Mouse (Mus musculus) neural tube, embryonic 15.5 days (tissue): ENCODE data around the gene Ensa. TPM values are rescaled to one million over a fixed set of nuclear protein-coding genes. Genes with fewer than 3 reads are reported as not detected.

Experiments used
- ATAC-seq: fragments of 200-750 bp; cut with Nextera tagmentation; 2 replicates; pipeline ENCODE4 v1.8.0; 2017; ENCODE audit warnings: mild to moderate bottlenecking, moderate TSS enrichment, moderate library complexity; ENCODE audit not compliant: low FRiP score
- H3K27ac ChIP-seq: fragments of 300-500 bp; sonication (generic); replicated peaks from 2 replicates; pipeline ENCODE4 v1.5.1; 2015; ENCODE audit warnings: mild to moderate bottlenecking, inconsistent platforms
- H3K27me3 ChIP-seq: fragments of 300-500 bp; sonication (generic); replicated peaks from 2 replicates; pipeline ENCODE4 v1.6.1; 2015; ENCODE audit warnings: inconsistent platforms
- H3K36me3 ChIP-seq: fragments of 300-500 bp; sonication (generic); 2 replicates; pipeline ENCODE4 v1.6.1; 2015; ENCODE audit warnings: inconsistent platforms
- H3K4me1 ChIP-seq: fragments of 300-500 bp; sonication (generic); 2 replicates; pipeline ENCODE4 v1.6.1; 2015; ENCODE audit warnings: inconsistent platforms
- H3K4me2 ChIP-seq: fragments of 300-500 bp; sonication (generic); 2 replicates; pipeline ENCODE4 v1.6.1; 2015; ENCODE audit warnings: inconsistent platforms, mild to moderate bottlenecking, moderate library complexity
- H3K4me3 ChIP-seq: fragments of 300-500 bp; sonication (generic); replicated peaks from 2 replicates; pipeline ENCODE4 v1.5.1; 2015; ENCODE audit warnings: mild to moderate bottlenecking, inconsistent platforms
- H3K9ac ChIP-seq: fragments of 300-500 bp; sonication (generic); replicated peaks from 2 replicates; pipeline ENCODE4 v1.6.1; 2015; ENCODE audit warnings: mild to moderate bottlenecking, inconsistent platforms
- H3K9me3 ChIP-seq: fragments of 300-500 bp; sonication (generic); replicated peaks from 2 replicates; pipeline ENCODE4 v1.6.1; 2016; ENCODE audit warnings: inconsistent platforms
- whole genome bisulfite sequencing: fragments of 180-500 bp; shearing (Covaris S2); methylation state at CpG from one replicate; pipeline ENCODE4 v1.1.7; 2015; ENCODE audit warnings: mixed read lengths; 5-methylcytosine and 5-hydroxymethylcytosine counted together
- polyA plus RNA-seq: library from polyadenylated mRNA; unstranded; fragments of >200 nt; fragmentation: Nextera tagmentation; extraction: Ambion mirVana; gene quantifications from 2 replicates; pipeline ENCODE4 v1.2.1, GENCODE M21; 2015

Ensa gene
- polyA plus RNA-seq, 1 experiment from 2014 or later: 109 TPM

DNA sequence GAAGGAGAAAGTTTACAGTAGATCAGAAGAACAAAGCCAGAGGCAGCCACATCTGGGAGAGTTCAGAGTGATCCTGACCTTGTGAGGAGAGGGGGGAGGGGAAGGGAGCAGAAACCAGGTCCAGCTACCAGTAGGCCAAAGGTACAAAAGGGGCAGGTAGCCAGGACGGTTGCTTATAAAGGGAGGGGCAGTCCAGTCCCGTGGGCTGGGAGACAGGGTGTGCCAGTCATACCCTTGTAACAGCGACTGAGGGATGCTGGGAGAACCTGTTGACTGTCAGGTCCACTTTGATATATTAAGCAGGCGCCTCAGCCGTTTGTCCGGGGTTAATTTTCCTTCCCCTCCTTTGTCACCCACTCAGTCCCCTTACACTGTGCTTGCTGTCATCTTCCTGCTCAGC, 50.0 kb downstream of the Ensa start:
- Histone ChIP-seq H3K27ac (peak overlapping the region; percentile 79), H3K9me3 (no peaks in the 10 kb centered on the region), H3K36me3 (no peaks in the 10 kb centered on the region), H3K4me3 (no peak overlapping the region), H3K27me3 (no peaks in the 10 kb centered on the region), H3K4me2 (peak overlapping the region; percentile 25), H3K4me1 (peaks cover 51% of the 10 kb centered on the region), H3K9ac (no peak overlapping the region)
- 14% methylated on average over 6 of the region's 6 CpGs for WGBS
- no peak for ATAC-seq

GRCm38 (mm10) chr3:95675301-95676092, 50.7 kb downstream of the Ensa start:
- ATAC-seq: peak; percentile 55
- WGBS: 24% methylated on average over 8 of the region's 8 CpGs
- Histone ChIP-seq H3K4me2 (peak overlapping the region; percentile 25), H3K4me3 (no peak overlapping the region), H3K27me3 (no peaks in the 10 kb centered on the region), H3K9me3 (no peaks in the 10 kb centered on the region), H3K9ac (no peak overlapping the region), H3K27ac (peak overlapping the region; percentile 79), H3K4me1 (peaks cover 51% of the 10 kb centered on the region), H3K36me3 (no peaks in the 10 kb centered on the region)

- Histone ChIP-seq H3K4me3 (no peak overlapping the region), H3K9me3 (no peaks in the 10 kb centered on the region), H3K4me2 (no peak overlapping the region), H3K36me3 (no peaks in the 10 kb centered on the region), H3K27ac (0 out of 2 replicates have a peak overlapping the region, but pooled peaks have one; percentile 79), H3K9ac (no peak overlapping the region), H3K4me1 (peaks cover 54% of the 10 kb centered on the region), H3K27me3 (no peaks in the 10 kb centered on the region)
- ATAC-seq: no peak
- WGBS: 61% methylated on average over 15 of the region's 15 CpGs
Observed at GRCm38 (mm10) chr3:95676745-95677419, 52.1 kb downstream of the Ensa start.

DNA sequence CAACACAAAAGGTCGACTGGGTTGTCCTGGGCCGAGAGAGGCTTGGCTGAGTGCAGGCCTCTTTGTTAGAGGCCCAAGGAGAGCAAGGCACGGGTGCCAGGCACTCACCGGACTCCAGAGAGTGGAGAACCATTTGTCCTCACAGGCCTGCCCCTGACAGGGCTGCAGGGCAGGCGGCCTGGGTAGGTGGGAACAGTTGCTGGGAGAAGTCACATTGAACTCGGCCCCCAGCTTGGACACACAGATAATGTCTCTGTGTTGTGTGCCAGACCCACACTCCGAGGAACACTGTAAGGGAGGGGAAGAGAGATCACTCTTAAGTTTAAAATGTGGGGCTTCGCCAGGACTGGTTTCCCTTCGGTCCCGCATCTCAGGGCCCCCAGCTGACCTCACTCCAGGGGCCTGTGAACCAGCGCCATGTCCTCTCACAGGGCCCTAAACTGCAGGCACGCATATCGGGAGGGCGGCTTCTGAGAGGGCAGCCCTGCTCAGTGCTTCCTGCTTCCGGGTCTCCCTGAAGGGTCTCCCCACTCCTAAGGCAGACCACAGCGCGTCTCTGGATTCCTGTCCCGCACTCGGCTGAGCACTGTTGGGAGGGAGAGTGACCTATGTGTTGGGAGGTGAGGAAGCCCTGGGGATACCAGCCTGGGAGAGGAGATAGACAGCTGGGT, 52.8 kb downstream of the Ensa start:
- WGBS: 84% methylated on average over 19 of the region's 19 CpGs
- no peak overlapping the region for H3K4me2 ChIP-seq
- no peak for ATAC-seq

GRCm38 (mm10) chr3:95679551-95679950, 54.8 kb downstream of the Ensa start:
- Histone ChIP-seq H3K4me3 (no peak overlapping the region), H3K27me3 (no peaks in the 10 kb centered on the region), H3K9ac (no peak overlapping the region), H3K36me3 (no peaks in the 10 kb centered on the region), H3K4me2 (no peak overlapping the region), H3K4me1 (peaks cover 28% of the 10 kb centered on the region), H3K27ac (no peak overlapping the region), H3K9me3 (no peaks in the 10 kb centered on the region)
- 94% methylated on average over 8 of the region's 8 CpGs for WGBS
- ATAC-seq: no peak

More for the DNA sequence above, 52.8 kb downstream of the Ensa start:
- no peak overlapping the region for H3K9ac ChIP-seq
- peaks cover 48% of the 10 kb centered on the region for H3K4me1 ChIP-seq
- no peak overlapping the region; the same call in 1 of the 2 replicates for H3K27ac ChIP-seq
- H3K27me3 ChIP-seq: no peaks in the 10 kb centered on the region
- no peaks in the 10 kb centered on the region for H3K36me3 ChIP-seq
- H3K4me3 ChIP-seq: no peak overlapping the region
- H3K9me3 ChIP-seq: no peaks in the 10 kb centered on the region

DNA sequence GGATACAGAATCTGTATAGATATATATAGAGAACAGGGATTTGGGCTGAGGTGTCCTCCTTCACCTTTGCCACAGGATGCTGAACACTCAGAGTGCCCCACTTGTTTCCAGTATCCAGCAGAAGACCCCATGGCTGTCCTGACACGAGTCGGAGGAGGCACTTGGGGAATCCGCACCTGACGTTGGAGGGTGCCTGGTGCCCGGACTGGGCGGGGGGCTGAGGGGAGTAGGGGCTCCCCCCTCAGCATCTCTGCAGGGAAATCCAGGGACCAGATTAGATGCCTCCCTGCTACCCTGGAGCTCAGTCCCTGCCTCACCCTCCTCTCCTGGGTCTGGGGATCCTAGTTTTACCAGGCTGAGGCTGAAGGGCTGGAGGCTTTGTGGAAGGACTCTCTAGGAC, 55.9 kb downstream of the Ensa start:
- WGBS: 82% methylated on average over 6 of the region's 6 CpGs
- H3K4me1 ChIP-seq: peaks cover 18% of the 10 kb centered on the region
- H3K36me3 ChIP-seq: no peaks in the 10 kb centered on the region
- no peaks in the 10 kb centered on the region for H3K27me3 ChIP-seq
- no peak overlapping the region for H3K4me2 ChIP-seq
- H3K9ac ChIP-seq: no peak overlapping the region
- ATAC-seq: no peak
- H3K4me3 ChIP-seq: no peak overlapping the region
- H3K9me3 ChIP-seq: no peaks in the 10 kb centered on the region
- H3K27ac ChIP-seq: no peak overlapping the region

DNA sequence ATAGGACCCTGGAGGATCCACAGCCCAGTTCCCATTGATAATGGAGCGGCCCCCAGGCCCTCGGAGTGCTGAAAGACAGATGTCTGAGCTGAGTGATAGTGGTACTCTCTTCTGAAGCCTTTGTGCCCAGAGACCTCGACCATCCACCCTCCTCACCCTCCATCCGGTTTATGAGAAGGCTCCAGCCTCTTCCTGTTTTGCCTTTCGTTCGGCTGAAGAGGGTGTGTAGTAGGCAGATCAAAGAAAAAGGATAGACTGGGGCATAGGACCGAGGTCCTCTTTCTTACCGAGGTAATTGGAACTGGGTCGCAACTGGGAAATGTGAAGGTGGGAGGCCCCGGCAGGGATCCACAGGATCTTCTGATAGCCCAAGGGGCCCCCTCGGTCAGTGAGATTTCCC, 56.6 kb downstream of the Ensa start:
- no peaks in the 10 kb centered on the region for H3K36me3 ChIP-seq
- H3K4me1 ChIP-seq: peaks cover 12% of the 10 kb centered on the region
- H3K9ac ChIP-seq: no peak overlapping the region
- ATAC-seq: no peak
- no peaks in the 10 kb centered on the region for H3K27me3 ChIP-seq
- H3K4me3 ChIP-seq: no peak overlapping the region
- H3K9me3 ChIP-seq: no peaks in the 10 kb centered on the region
- H3K4me2 ChIP-seq: no peak overlapping the region
- no peak overlapping the region for H3K27ac ChIP-seq
- 35% methylated on average over 11 of the region's 11 CpGs for WGBS

Other genes with a start within 250 kb of the Ensa start
- not detected in 2 replicates for gene 4930558C23Rik, start 222.2 kb upstream of the Ensa start, polyA plus RNA-seq
- gene Arnt, start 190.6 kb upstream of the Ensa start, polyA plus RNA-seq: 14.2 and 20.5 TPM in 2 replicates
- 10.7 and 12.0 TPM in 2 replicates for gene Ctsk, start 125.7 kb upstream of the Ensa start, polyA plus RNA-seq
- 22.4 and 25.4 TPM in 2 replicates for gene Ctss, start 98.2 kb upstream of the Ensa start, polyA plus RNA-seq
- not detected in 2 replicates for gene Hormad1, start 65.3 kb upstream of the Ensa start, polyA plus RNA-seq
- 24.8 and 28.1 TPM in 2 replicates for gene Golph3l, start 36.1 kb upstream of the Ensa start, polyA plus RNA-seq
- 41.4 and 42.0 TPM in 2 replicates for gene Mcl1, start 33.8 kb downstream of the Ensa start, polyA plus RNA-seq
- gene Adamtsl4, start 62.9 kb downstream of the Ensa start, polyA plus RNA-seq: 1.3 and 1.6 TPM in 2 replicates
- gene Ecm1, start 114.6 kb downstream of the Ensa start, polyA plus RNA-seq: 11.6 and 11.8 TPM in 2 replicates
- 49.4 and 52.7 TPM in 2 replicates for gene Tars2, start 135.2 kb downstream of the Ensa start, polyA plus RNA-seq
- 20.3 and 22.3 TPM in 2 replicates for gene Rprd2, start 193.9 kb downstream of the Ensa start, polyA plus RNA-seq
- gene Prpf3, start 230.9 kb downstream of the Ensa start, polyA plus RNA-seq: 32.2 and 36.3 TPM in 2 replicates
- gene Mrps21, start 246.5 kb downstream of the Ensa start, polyA plus RNA-seq: 284 and 296 TPM in 2 replicates